ENCODE assay signal across 8 mouse cellular contexts in the genomic region with DNA sequence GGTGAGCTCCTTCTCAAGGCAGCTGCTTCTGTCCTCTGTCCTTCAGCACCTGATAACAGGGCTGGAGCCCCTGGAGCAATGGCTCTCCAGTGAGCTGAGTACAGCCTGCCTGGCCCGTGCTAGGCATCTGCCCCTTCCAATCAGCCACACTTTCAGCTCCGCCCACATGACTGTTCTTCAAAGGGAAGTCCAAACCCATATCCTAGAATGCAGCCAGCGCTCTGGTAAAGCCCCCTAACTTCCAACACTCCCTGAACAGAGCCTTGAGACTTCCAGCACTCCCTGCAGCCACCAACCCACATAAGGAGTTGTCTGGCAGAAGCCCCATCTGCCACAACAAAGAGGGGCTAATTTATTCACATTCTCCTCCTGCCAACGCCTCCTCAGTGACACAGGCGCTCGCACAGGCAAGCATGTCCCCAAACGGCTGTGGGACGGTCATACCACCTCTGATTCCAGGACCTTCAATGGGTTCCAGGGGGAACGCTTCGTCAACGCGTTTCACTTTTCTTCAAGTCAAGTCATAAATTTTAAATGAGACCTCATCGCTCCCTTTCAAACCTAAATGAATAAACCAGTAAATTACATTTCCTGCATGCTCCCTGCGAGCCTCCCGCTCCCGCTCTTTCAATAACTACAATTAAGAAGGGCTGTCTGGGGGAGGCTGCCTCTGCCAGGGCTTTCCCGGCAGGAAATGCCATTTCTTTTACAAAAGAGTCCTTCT. TPM values are rescaled to one million over a fixed set of nuclear protein-coding genes. Genes with fewer than 3 reads are reported as not detected.
DNase-seq lines count a peak whose midpoint lies in the region; ATAC-seq lines count a peak whose summit lies in the region.

No protein-coding gene starts in this region.

- H3K9me3 ChIP-seq in forebrain, embryonic 12.5 days, result no peaks in the 10 kb centered on the region
- no peaks in the 10 kb centered on the region for H3K9me3 ChIP-seq in midbrain, embryonic 16.5 days (replicated peaks; ENCODE audit: control insufficient read depth, low read length, poor library complexity, severe bottlenecking)

- H3K9ac ChIP-seq in forebrain, embryonic 12.5 days, result peak overlapping the region; percentile 36
- H3K9ac ChIP-seq in midbrain, embryonic 16.5 days (ENCODE audit: low read depth, low read length), result peak overlapping the region; percentile 51

- under 1% methylated on average over 17 of the region's 17 CpGs for WGBS in forebrain, embryonic 12.5 days
- 2% methylated on average over 17 of the region's 17 CpGs for WGBS in midbrain, embryonic 16.5 days

- H3K36me3 ChIP-seq in forebrain, embryonic 12.5 days (replicated peaks), result peaks cover 33% of the 10 kb centered on the region
- no peaks in the 10 kb centered on the region for H3K36me3 ChIP-seq in midbrain, embryonic 16.5 days (ENCODE audit: control insufficient read depth, insufficient read depth, low read length)

- H3K4me1 ChIP-seq in forebrain, embryonic 12.5 days, result peaks cover 84% of the 10 kb centered on the region
- peaks cover 49% of the 10 kb centered on the region for H3K4me1 ChIP-seq in midbrain, embryonic 16.5 days (ENCODE audit: control insufficient read depth, insufficient read depth, low read length)

- DNase-seq in layer of hippocampus, adult 9-11 months, result peak; percentile 12
- DNase-seq in layer of hippocampus, postnatal 25 days (ENCODE audit: extremely low spot score in 1 of 2, low spot score in 1 of 2), result no peak
- peak; percentile 19 for DNase-seq in liver
- no peak for DNase-seq in cerebellum, adult 9-11 months
- no peak for DNase-seq in urinary bladder, postnatal 14 days (ENCODE audit: low spot score)

- H3K27ac ChIP-seq in forebrain, embryonic 12.5 days, result peak overlapping the region; percentile 98
- H3K27ac ChIP-seq in midbrain, embryonic 16.5 days (ENCODE audit: low read length), result peak overlapping the region; percentile 77

- H3K4me3 ChIP-seq in forebrain, embryonic 12.5 days (replicated peaks), result peak overlapping the region; percentile 20
- H3K4me3 ChIP-seq in midbrain, embryonic 16.5 days (ENCODE audit: low read depth, low read length), result peak overlapping the region; percentile 20

- 0 out of 2 replicates have a peak, but pooled peaks cover 4% of the 10 kb centered on the region for H3K27me3 ChIP-seq in forebrain, embryonic 12.5 days
- H3K27me3 ChIP-seq in midbrain, embryonic 16.5 days (ENCODE audit: control insufficient read depth, insufficient read depth, low read depth, low read length), result no peaks in the 10 kb centered on the region

- H3K4me2 ChIP-seq in forebrain, embryonic 12.5 days, result peak overlapping the region; percentile 44
- H3K4me2 ChIP-seq in midbrain, embryonic 16.5 days (ENCODE audit: low read length), result peak overlapping the region; percentile 45

- ATAC-seq in forebrain, embryonic 12.5 days (ENCODE audit: low FRiP score), result peak; percentile 75
- ATAC-seq in hematopoietic stem cell, adult 5-6 weeks (replicated peaks in 1 of 2; ENCODE audit: insufficient read depth in 1 of 2, low FRiP score in 2 of 2, low TSS enrichment in 1 of 2, low read depth in 1 of 2, poor library complexity in 2 of 2, severe bottlenecking in 2 of 2), result peak; percentile 60 to 62; a peak in 2 of 4 replicates
- peak; percentile 59 for ATAC-seq in midbrain, embryonic 16.5 days

RNA-seq across cellular contexts. Expression of a gene that starts 7.4 kb away (rescaled TPM):
- 10 to 100 TPM; 12.5 to 14.5 TPM for total RNA-seq in layer of hippocampus, postnatal 25 days (2021)
- 55.9 and 74.5 TPM in 2 replicates for polyA plus RNA-seq in forebrain, embryonic 12.5 days (2016; fragmentation: Nextera tagmentation; extraction: Ambion mirVana)
- total RNA-seq in hematopoietic stem cell, adult 5-6 weeks (2017), result not detected in 2 replicates
- polyA plus RNA-seq in midbrain, embryonic 16.5 days (2015; fragmentation: Nextera tagmentation; extraction: Ambion mirVana), result 33.4 and 39.5 TPM in 2 replicates

RNA-seq across cellular contexts. Expression of a gene that starts 20.5 kb away (rescaled TPM):
- total RNA-seq in layer of hippocampus, postnatal 25 days (2021), result 1 to 10 TPM; 9.2 to 9.9 TPM
- polyA plus RNA-seq in forebrain, embryonic 12.5 days (2016; fragmentation: Nextera tagmentation; extraction: Ambion mirVana), result 9.7 and 11.3 TPM in 2 replicates
- total RNA-seq in hematopoietic stem cell, adult 5-6 weeks (2017), result 19.1 and 19.5 TPM in 2 replicates
- 22.7 and 24.2 TPM in 2 replicates for polyA plus RNA-seq in midbrain, embryonic 16.5 days (2015; fragmentation: Nextera tagmentation; extraction: Ambion mirVana)

RNA-seq across cellular contexts. Expression of a gene that starts 29.1 kb away (rescaled TPM):
- total RNA-seq in layer of hippocampus, postnatal 25 days (2021), result not detected
- 0.65 and 1.2 TPM in 2 replicates for polyA plus RNA-seq in forebrain, embryonic 12.5 days (2016; fragmentation: Nextera tagmentation; extraction: Ambion mirVana)
- not detected in 2 replicates for total RNA-seq in hematopoietic stem cell, adult 5-6 weeks (2017)
- polyA plus RNA-seq in midbrain, embryonic 16.5 days (2015; fragmentation: Nextera tagmentation; extraction: Ambion mirVana), result 1.0 and 1.2 TPM in 2 replicates

Comparison
In these comparisons a context has a peak if more than half of its experiments do, and no peak if none do; other contexts are left out.
1. DNase-seq: peak in layer of hippocampus, adult 9-11 months (single experiment) and liver (single experiment); none in layer of hippocampus, postnatal 25 days (0 of 2), cerebellum, adult 9-11 months (single experiment) and urinary bladder, postnatal 14 days (single experiment).
2. RNA of a gene that starts 7.4 kb away (total RNA-seq): 12.5 to 14.5 TPM in layer of hippocampus, postnatal 25 days; not detected in hematopoietic stem cell, adult 5-6 weeks; every median in the first group is over 10 times any median in the second.
3. Peak in every context shown above with its lines, with median percentiles within 50 percentile points of each other: ATAC-seq.